Mouse (Mus musculus): Measurements from ENCODE around the gene Cacul1.

DNA sequence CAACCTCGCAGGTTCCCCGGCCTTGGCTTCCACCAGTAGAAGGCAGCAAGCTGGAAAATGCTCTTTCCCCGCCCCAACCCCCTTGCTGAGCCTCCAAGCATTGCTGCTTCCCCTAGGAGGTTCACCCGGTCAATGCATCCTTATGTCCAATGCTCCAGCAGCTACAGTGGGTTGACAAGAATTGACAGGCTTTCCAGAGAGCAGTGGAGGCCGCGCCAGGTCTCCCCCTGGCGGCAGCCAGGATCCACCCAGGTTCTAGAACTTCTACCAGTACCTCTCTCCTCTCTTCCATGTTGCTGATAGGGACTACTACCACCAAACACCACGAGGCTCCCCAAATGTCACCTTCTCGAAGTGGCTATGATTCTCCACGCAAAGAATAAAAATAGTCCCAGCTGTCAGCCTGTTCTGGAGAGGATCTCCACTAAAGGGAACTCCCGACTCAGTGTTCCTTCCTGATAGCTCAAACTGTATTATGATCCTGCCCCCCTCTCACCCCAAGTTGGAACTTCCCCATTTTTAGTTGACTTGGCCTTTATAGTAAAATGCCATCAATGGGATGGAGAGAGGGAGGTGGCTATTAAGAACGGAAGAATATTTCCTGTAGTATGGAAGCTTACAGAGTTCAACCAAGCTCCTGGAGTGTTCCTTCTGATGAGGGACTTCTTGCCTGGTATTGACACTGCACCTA, 30.8 kb upstream of the Cacul1 start:
- TF ChIP-seq CTCF (IDR thresholded peaks at IDR 0.05; ENCODE audit: borderline replicate concordance, insufficient read depth, low read depth, low read length), result peak; percentile 52; the same call in 1 of the 2 replicates
- no peak for TF ChIP-seq POLR2A (IDR thresholded peaks at IDR 0.05; ENCODE audit: borderline replicate concordance, insufficient read depth, low read length)
